Mouse (Mus musculus): ENCODE measurements around the gene Faf1. TPM values are rescaled to one million over a fixed set of nuclear protein-coding genes. Genes with fewer than 3 reads are reported as not detected.

The Faf1 gene
- polyA plus RNA-seq, 1 experiment from 2014 or later = 43.3 TPM

DNA sequence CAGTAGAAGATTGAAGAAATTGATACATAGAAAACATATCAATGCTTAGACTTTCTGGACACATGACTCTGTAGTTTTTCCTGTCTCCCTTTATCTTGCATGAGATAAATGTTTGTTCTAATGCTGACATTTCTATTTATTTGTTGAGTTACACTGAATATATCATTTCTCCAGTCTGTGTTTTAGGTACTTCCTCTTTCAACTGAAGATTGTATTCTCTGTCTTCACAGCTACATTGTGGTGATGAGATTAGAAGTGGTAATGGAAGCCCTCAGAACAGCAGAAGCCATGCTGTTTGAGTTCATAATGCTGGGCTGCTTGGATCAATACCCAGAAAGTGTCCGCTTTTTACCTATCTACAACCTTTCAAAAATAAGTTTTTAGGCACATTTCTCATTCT lies 269.2 kb downstream of the Faf1 start:
- H3K4me3 ChIP-seq (ENCODE audit: low read depth, low read length) = no peak overlapping the region
- H3K27me3 ChIP-seq (ENCODE audit: control insufficient read depth, insufficient read depth, low read length) = no peaks in the 10 kb centered on the region
- WGBS = 94% methylated on average over 1 of the region's 1 CpGs
- no peaks in the 10 kb centered on the region for H3K4me1 ChIP-seq (ENCODE audit: control insufficient read depth, insufficient read depth, low read length)
- DNase-seq (ENCODE audit: low spot score) = no peak
- no peak for ATAC-seq (ENCODE audit: insufficient read depth, low FRiP score, low TSS enrichment)
- no peak overlapping the region for H3K27ac ChIP-seq (ENCODE audit: low read depth, low read length)
- no peak overlapping the region for H3K4me2 ChIP-seq (ENCODE audit: low read depth)
- no peaks in the 10 kb centered on the region for H3K9me3 ChIP-seq (ENCODE audit: control insufficient read depth, low read length)
- no peaks in the 10 kb centered on the region for H3K36me3 ChIP-seq (ENCODE audit: control insufficient read depth, insufficient read depth, low read length)
- no peak overlapping the region for H3K9ac ChIP-seq (ENCODE audit: low read length)

DNA sequence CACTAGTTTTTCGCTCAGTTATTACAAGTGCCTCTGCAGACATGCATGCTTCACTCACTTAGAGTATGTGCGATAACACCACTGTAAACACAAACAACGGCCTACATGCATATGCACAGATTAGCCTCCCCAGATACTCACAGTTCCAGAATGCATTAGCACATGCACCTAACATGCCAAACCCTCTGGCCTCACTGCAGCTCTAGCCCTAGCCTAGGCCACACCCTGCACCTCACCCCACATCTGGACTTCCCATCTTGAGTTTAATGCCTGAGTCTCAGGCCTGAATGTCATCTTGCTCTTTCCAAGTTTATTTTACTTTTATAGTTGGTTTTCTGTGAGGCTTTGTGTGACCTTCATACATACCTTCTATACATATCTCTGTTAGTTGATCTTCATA lies 272.9 kb downstream of the Faf1 start:
- Histone ChIP-seq H3K4me1 (ENCODE audit: control insufficient read depth, insufficient read depth, low read length) (no peaks in the 10 kb centered on the region), H3K27me3 (ENCODE audit: control insufficient read depth, insufficient read depth, low read length) (no peaks in the 10 kb centered on the region), H3K9ac (ENCODE audit: low read length) (no peak overlapping the region), H3K4me3 (ENCODE audit: low read depth, low read length) (no peak overlapping the region), H3K9me3 (ENCODE audit: control insufficient read depth, low read length) (no peaks in the 10 kb centered on the region), H3K4me2 (ENCODE audit: low read depth) (no peak overlapping the region), H3K36me3 (ENCODE audit: control insufficient read depth, insufficient read depth, low read length) (no peaks in the 10 kb centered on the region), H3K27ac (ENCODE audit: low read depth, low read length) (no peak overlapping the region)
- ATAC-seq (ENCODE audit: insufficient read depth, low FRiP score, low TSS enrichment) (no peak), DNase-seq (ENCODE audit: low spot score) (no peak)
- WGBS = 96% methylated on average over 3 of the region's 3 CpGs

DNA sequence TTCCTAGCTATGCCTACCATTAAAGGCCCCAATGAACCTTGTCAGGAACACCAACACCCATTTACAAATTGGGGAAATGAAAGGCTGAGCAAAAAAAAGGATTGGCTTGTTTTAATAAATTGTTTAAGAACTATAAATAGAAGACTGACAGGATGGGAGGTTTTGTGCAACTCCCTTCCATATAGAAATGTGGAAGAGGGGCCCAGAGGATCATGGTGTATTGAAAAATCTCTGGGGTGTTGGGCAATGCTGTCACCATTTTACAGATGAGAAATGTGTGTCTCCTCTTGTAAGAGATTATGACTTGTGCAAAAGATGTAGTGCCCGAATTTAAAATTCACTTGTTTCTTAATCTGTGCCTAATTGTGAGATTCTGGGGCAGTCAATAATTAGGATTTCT lies 277.1 kb downstream of the Faf1 start:
- no peak overlapping the region for H3K27ac ChIP-seq (ENCODE audit: low read depth, low read length)
- H3K4me1 ChIP-seq (ENCODE audit: control insufficient read depth, insufficient read depth, low read length) = no peaks in the 10 kb centered on the region
- no peaks in the 10 kb centered on the region for H3K9me3 ChIP-seq (ENCODE audit: control insufficient read depth, low read length)
- ATAC-seq (ENCODE audit: insufficient read depth, low FRiP score, low TSS enrichment) (no peak), DNase-seq (ENCODE audit: low spot score) (no peak)
- H3K9ac ChIP-seq (ENCODE audit: low read length) = no peak overlapping the region
- H3K27me3 ChIP-seq (ENCODE audit: control insufficient read depth, insufficient read depth, low read length) = no peaks in the 10 kb centered on the region
- no peak overlapping the region for H3K4me3 ChIP-seq (ENCODE audit: low read depth, low read length)
- no peaks in the 10 kb centered on the region for H3K36me3 ChIP-seq (ENCODE audit: control insufficient read depth, insufficient read depth, low read length)
- WGBS = 90% methylated on average over 1 of the region's 1 CpGs
- H3K4me2 ChIP-seq (ENCODE audit: low read depth) = no peak overlapping the region

DNA sequence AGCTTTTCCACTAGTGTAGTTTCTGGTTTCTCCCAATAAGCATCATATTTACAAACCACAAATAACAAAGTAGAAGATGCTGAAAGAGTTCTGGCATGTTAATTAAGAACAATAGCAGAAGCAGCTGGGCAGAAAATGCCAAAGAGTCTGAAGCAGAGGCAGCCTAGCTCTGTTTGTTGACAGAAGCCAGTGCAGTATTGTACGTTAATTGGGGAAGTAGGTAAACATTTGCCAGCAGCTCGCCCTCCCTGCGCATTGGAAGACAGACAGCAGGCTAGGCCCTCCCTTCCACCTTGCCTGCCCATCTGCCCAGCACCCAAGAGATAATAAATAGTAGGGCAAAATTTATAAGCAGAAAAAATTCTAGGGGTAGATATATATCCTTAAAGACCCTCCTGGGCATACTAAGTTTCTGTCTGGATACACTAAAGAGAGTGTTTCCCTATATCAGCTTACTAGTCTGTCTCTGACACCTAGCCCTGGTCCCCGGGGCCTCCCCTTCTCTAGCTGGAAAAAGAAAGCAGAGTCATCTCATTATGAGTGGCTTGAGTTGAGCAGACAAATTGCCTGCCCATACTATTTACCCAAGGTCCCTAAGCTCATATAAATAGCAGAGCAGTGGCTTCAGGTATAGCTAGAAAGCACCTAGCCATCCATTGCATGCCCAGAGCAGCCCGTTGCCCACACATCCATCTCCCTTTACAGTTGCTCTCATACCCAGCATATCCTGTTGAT lies 284.0 kb downstream of the Faf1 start:
- ATAC-seq (ENCODE audit: insufficient read depth, low FRiP score, low TSS enrichment) (no peak), DNase-seq (ENCODE audit: low spot score) (no peak)
- Histone ChIP-seq H3K4me2 (ENCODE audit: low read depth) (no peak overlapping the region), H3K27ac (ENCODE audit: low read depth, low read length) (no peak overlapping the region), H3K9me3 (ENCODE audit: control insufficient read depth, low read length) (no peaks in the 10 kb centered on the region), H3K9ac (ENCODE audit: low read length) (no peak overlapping the region), H3K36me3 (ENCODE audit: control insufficient read depth, insufficient read depth, low read length) (no peaks in the 10 kb centered on the region), H3K4me1 (ENCODE audit: control insufficient read depth, insufficient read depth, low read length) (no peaks in the 10 kb centered on the region), H3K4me3 (ENCODE audit: low read depth, low read length) (no peak overlapping the region), H3K27me3 (ENCODE audit: control insufficient read depth, insufficient read depth, low read length) (no peaks in the 10 kb centered on the region)
- WGBS = 70% methylated on average over 5 of the region's 5 CpGs

DNA sequence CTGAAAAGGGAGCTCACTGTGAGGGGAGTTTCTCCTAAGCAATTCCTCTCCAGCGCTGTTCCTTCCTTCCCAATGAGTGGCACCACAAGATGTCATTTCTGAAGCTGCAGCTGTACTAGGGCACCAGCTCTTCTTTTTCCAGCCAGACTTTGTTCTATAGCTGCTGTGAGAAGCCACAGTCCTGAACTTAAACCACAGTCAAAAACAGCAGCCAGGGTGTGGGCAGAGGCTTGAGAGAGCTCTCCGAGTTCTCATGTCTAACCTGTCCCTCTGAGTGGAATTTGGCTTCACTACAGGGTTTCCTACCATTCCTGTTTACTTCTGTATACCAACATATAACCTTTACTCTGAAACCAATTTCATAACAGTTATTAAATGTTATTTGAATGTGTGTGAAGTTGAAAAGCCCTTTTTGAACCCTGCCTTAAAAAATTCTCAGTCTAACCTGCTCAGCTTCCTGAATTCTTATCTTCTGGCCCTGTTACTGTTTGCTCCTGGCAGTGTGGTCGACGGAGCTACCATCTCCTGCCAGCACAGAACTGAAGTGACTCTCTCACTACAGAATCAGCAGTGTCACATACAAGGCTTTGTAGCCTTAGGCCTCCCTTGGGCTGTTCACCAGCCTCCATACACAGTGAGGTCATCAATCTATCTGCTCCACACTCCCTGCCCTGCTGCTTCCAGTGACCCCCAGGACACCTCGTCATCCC lies 287.3 kb downstream of the Faf1 start:
- DNase-seq (ENCODE audit: low spot score) (no peak), ATAC-seq (ENCODE audit: insufficient read depth, low FRiP score, low TSS enrichment) (no peak)
- H3K9ac ChIP-seq (ENCODE audit: low read length) = no peak overlapping the region
- H3K9me3 ChIP-seq (ENCODE audit: control insufficient read depth, low read length) = no peaks in the 10 kb centered on the region
- H3K27ac ChIP-seq (ENCODE audit: low read depth, low read length) = no peak overlapping the region
- H3K27me3 ChIP-seq (ENCODE audit: control insufficient read depth, insufficient read depth, low read length) = no peaks in the 10 kb centered on the region
- no peak overlapping the region for H3K4me2 ChIP-seq (ENCODE audit: low read depth)
- WGBS = 83% methylated on average over 5 of the region's 5 CpGs
- H3K4me1 ChIP-seq (ENCODE audit: control insufficient read depth, insufficient read depth, low read length) = no peaks in the 10 kb centered on the region
- H3K36me3 ChIP-seq (ENCODE audit: control insufficient read depth, insufficient read depth, low read length) = no peaks in the 10 kb centered on the region
- H3K4me3 ChIP-seq (ENCODE audit: low read depth, low read length) = no peak overlapping the region

DNA sequence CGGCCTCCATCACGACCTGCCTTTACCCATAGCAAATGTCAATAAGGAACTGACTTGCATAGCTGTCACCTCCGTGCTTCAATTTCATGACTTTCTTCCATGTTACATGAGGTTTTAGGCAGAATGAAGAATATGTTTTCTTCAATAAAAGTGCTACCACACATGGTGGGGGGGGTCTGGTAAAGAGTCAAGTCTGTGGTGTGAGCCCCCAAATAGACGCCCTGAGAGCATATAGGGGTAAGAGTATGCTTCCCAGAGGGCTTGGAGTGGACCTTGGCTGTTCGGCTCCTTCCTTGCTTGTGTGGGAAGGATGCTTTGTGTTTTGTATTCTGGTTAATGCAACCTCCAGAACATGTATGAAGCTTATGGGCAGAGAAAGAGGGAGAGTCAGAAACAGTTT lies 293.2 kb downstream of the Faf1 start:
- no peak overlapping the region for H3K4me3 ChIP-seq (ENCODE audit: low read depth, low read length)
- H3K27ac ChIP-seq (ENCODE audit: low read depth, low read length) = no peak overlapping the region
- no peaks in the 10 kb centered on the region for H3K36me3 ChIP-seq (ENCODE audit: control insufficient read depth, insufficient read depth, low read length)
- H3K9ac ChIP-seq (ENCODE audit: low read length) = no peak overlapping the region
- DNase-seq (ENCODE audit: low spot score) (no peak), ATAC-seq (ENCODE audit: insufficient read depth, low FRiP score, low TSS enrichment) (no peak)
- H3K4me1 ChIP-seq (ENCODE audit: control insufficient read depth, insufficient read depth, low read length) = no peaks in the 10 kb centered on the region
- H3K9me3 ChIP-seq (ENCODE audit: control insufficient read depth, low read length) = no peaks in the 10 kb centered on the region
- H3K27me3 ChIP-seq (ENCODE audit: control insufficient read depth, insufficient read depth, low read length) = peaks cover 28% of the 10 kb centered on the region
- H3K4me2 ChIP-seq (ENCODE audit: low read depth) = no peak overlapping the region
- 89% methylated on average over 5 of the region's 5 CpGs for WGBS

DNA sequence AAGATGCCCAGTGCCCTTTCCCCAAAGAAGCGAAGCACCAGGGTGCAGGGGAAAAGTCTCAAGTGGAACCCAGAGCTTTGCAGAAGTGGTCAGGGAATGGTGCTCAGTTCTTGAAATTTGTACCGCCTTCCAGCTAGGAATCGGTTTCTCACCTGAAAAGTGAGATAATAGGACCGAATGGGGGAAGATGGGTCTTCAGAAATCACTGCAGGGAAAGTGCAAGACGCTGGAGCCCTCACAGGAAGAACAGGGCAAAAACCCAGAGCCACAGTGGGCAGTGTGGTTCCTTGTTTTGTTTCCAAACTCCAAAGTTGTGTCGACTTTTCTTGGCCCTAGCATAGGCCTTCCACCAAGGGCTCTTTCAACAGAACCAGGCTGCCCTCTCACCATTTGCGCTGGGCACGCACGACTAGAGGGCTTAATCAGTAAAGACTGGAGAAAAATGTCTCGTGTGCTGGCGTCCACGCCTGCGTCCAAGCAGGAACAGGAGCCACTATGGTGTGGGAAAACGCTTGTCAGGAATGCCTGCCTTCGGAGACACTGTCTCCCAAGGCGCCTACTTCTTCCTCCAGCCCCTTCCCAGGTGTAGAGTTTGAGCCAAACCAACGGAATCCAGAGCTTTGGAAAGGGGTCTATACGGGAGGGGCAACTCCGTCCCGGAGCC lies 297.7 kb downstream of the Faf1 start:
- Histone ChIP-seq H3K4me3 (ENCODE audit: low read depth, low read length) (no peak overlapping the region), H3K27me3 (ENCODE audit: control insufficient read depth, insufficient read depth, low read length) (peaks cover 73% of the 10 kb centered on the region), H3K4me2 (ENCODE audit: low read depth) (no peak overlapping the region), H3K9ac (ENCODE audit: low read length) (no peak overlapping the region), H3K4me1 (ENCODE audit: control insufficient read depth, insufficient read depth, low read length) (no peaks in the 10 kb centered on the region; the same call in 1 of the 2 replicates), H3K27ac (ENCODE audit: low read depth, low read length) (no peak overlapping the region), H3K36me3 (ENCODE audit: control insufficient read depth, insufficient read depth, low read length) (no peaks in the 10 kb centered on the region), H3K9me3 (ENCODE audit: control insufficient read depth, low read length) (no peaks in the 10 kb centered on the region)
- ATAC-seq (ENCODE audit: insufficient read depth, low FRiP score, low TSS enrichment) = no peak
- WGBS = 1% methylated on average over 20 of the region's 20 CpGs
- DNase-seq (ENCODE audit: low spot score) = no peak

DNA sequence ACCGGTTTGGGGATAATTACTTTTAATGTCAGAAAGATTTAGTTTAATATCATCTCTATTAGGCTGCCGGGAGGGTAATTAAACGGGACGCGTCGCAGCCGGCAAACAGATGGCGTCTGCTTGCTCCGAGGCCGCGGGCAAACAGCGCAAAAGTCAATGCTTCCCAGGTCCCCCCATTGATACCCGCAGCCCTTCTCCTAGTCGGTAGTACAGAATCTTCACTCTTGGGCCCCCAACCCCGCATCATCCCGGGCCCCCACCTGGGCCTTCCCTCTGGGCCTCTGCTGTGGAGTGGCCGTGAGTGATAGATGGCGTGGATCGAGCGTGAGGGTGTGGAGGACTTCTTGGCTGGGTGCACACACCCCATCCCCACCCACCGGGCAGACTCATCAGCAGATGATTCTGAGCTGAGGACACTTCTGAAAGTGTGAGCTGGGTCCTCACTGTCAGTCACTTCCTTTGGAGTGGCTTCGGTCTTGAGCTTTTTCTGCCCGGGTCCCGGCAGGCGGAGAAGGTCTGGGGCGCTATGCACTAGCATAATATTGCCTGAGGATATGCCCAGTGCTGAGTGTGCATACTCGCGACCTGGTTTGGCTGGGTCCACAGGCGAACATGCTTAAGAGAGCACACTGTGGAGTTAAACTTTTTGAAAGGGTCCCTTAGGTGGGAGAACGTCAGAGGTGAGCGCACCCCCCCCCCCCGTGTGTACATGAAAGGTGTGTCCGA lies 298.4 kb downstream of the Faf1 start:
- no peaks in the 10 kb centered on the region for H3K36me3 ChIP-seq (ENCODE audit: control insufficient read depth, insufficient read depth, low read length)
- H3K27ac ChIP-seq (ENCODE audit: low read depth, low read length) = no peak overlapping the region
- ATAC-seq (ENCODE audit: insufficient read depth, low FRiP score, low TSS enrichment) = no peak
- peaks cover 80% of the 10 kb centered on the region for H3K27me3 ChIP-seq (ENCODE audit: control insufficient read depth, insufficient read depth, low read length)
- no peaks in the 10 kb centered on the region for H3K9me3 ChIP-seq (ENCODE audit: control insufficient read depth, low read length)
- DNase-seq (ENCODE audit: low spot score) = peak; percentile 41
- H3K4me1 ChIP-seq (ENCODE audit: control insufficient read depth, insufficient read depth, low read length) = no peaks in the 10 kb centered on the region; the same call in 1 of the 2 replicates
- no peak overlapping the region for H3K4me2 ChIP-seq (ENCODE audit: low read depth)
- H3K4me3 ChIP-seq (ENCODE audit: low read depth, low read length) = no peak overlapping the region
- under 1% methylated on average over 32 of the region's 33 CpGs for WGBS
- H3K9ac ChIP-seq (ENCODE audit: low read length) = no peak overlapping the region
